Mouse (Mus musculus): ENCODE results near the gene Tmem132a. TPM values are rescaled to one million over a fixed set of nuclear protein-coding genes. Genes with fewer than 3 reads are reported as not detected.

Gene Tmem132a
- polyA plus RNA-seq, 1 experiment from 2014 or later = 56.2 TPM

DNA sequence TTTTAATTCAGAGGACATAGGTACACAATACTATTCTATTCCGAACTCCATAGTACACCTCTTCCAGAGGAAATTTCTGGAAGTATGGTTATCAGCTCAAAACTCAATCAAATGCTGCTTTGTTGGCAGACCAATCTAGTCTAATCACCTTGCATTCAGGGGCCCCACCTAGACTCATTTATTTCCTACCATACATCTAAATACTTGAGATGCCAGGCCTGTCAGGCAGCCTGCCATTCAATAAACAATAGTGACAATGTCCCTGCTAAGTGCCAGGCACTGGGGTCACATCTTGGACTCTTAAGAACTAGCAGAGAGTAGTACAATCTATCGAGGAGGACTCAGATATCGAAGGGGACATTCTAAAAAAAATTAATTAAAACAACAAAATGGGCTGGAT is 22.5 kb upstream of the Tmem132a start:
- H3K9me3 ChIP-seq (ENCODE audit: control insufficient read depth, low read length) = no peaks in the 10 kb centered on the region
- H3K27me3 ChIP-seq (ENCODE audit: control insufficient read depth, insufficient read depth, low read length) = no peaks in the 10 kb centered on the region
- H3K4me2 ChIP-seq (replicated peaks; ENCODE audit: low read depth, low read length) = no peak overlapping the region
- WGBS = 90% methylated on average over 3 of the region's 3 CpGs
- ATAC-seq (ENCODE audit: low FRiP score) (no peak), DNase-seq (ENCODE audit: low spot score) (no peak)
- H3K27ac ChIP-seq (ENCODE audit: low read depth, low read length) = no peak overlapping the region
- H3K4me3 ChIP-seq (ENCODE audit: low read depth, low read length) = no peak overlapping the region
- no peaks in the 10 kb centered on the region; the same call in 1 of the 2 replicates for H3K4me1 ChIP-seq (replicated peaks; ENCODE audit: control insufficient read depth, insufficient read depth, low read length)
- H3K36me3 ChIP-seq (ENCODE audit: control insufficient read depth, insufficient read depth, low read length) = no peaks in the 10 kb centered on the region
- H3K9ac ChIP-seq (ENCODE audit: low read depth, low read length) = no peak overlapping the region

DNA sequence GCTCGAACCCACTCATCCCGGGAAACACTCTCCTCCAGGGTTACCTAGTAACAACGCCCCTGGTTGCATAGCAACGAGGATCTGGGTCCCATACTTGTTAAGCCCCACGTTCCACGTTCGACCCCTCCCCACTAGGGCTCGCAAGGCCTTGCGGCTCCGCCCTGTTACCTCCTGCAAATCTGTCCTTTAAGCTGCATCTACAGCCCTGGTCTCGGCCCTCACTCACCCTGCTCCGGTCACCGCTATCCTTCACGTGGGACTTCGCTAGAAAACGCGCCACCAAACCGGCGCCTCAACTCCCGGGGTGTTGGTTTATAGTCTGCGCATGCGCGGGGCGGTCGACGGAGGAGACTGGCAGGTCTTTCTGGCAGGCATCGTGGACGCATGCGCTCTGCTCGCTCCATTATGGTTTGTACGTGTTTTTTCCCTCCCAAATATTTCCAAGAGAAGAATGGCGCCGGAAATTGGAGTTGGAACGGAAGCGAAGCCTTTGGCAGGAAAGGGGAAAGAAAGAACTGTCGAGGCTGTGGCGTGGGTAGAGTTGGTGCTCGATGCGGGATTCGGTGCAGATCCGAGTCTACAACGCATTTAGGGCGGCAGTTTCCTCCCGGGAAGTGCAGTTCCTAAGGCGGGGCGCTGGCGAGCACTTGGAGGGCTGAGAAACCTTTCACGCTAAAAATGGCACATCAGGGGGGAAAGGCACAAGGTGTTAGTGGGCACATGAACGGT is 11.8 kb upstream of the Tmem132a start, which contains the start of gene Tmem109:
Gene Tmem109, minus strand, starts transcription at position 576 of the 729 bp plus-strand sequence.
- Histone ChIP-seq H3K4me2 (replicated peaks; ENCODE audit: low read depth, low read length) (peak within 1 kb of the TSS; percentile 83), H3K9ac (ENCODE audit: low read depth, low read length) (peak within 1 kb of the TSS; percentile 85), H3K9me3 (ENCODE audit: control insufficient read depth, low read length) (no peaks in the 10 kb centered on the region), H3K4me3 (ENCODE audit: low read depth, low read length) (peak within 1 kb of the TSS; percentile 50), H3K27ac (ENCODE audit: low read depth, low read length) (peak within 1 kb of the TSS; percentile 95), H3K4me1 (replicated peaks; ENCODE audit: control insufficient read depth, insufficient read depth, low read length) (peaks cover 5% of the 10 kb centered on the region), H3K36me3 (ENCODE audit: control insufficient read depth, insufficient read depth, low read length) (no peaks in the 10 kb centered on the region), H3K27me3 (ENCODE audit: control insufficient read depth, insufficient read depth, low read length) (no peaks in the 10 kb centered on the region)
- ATAC-seq (ENCODE audit: low FRiP score) (peak; percentile 95), DNase-seq (ENCODE audit: low spot score) (peak; percentile 97)
- 0% methylated on average over 49 of the region's 49 CpGs for WGBS

DNA sequence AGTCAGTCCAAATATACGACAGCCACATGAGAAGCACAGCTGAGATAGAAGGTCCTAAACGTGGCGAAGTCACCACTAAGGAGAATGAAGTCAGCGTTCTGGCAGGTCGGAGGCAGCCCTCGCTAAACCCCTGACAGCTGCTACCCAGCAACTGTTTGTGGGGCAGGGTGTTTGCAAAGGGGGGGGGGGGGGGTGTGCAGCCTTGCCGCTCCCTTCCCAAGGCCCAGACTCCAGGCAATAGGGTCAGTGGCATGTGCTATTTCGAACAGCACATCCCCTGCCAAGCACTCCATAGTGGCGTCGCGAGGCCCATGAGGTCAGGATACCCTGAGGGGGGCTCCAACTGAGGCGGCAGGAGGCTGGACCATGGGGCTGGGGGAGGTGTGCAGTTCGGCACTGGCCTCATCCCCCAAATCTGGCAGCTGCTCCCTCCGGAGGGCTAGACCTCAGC is 11.3 kb upstream of the Tmem132a start:
- no peaks in the 10 kb centered on the region for H3K36me3 ChIP-seq (ENCODE audit: control insufficient read depth, insufficient read depth, low read length)
- peaks cover 5% of the 10 kb centered on the region for H3K4me1 ChIP-seq (replicated peaks; ENCODE audit: control insufficient read depth, insufficient read depth, low read length)
- H3K27ac ChIP-seq (ENCODE audit: low read depth, low read length) = peak overlapping the region; percentile 95
- under 1% methylated on average over 14 of the region's 14 CpGs for WGBS
- H3K4me3 ChIP-seq (ENCODE audit: low read depth, low read length) = peak overlapping the region; percentile 50
- no peak; the same call in 1 of the 2 replicates for ATAC-seq (ENCODE audit: low FRiP score)
- no peak for DNase-seq (ENCODE audit: low spot score)
- H3K9me3 ChIP-seq (ENCODE audit: control insufficient read depth, low read length) = no peaks in the 10 kb centered on the region
- H3K4me2 ChIP-seq (replicated peaks; ENCODE audit: low read depth, low read length) = peak overlapping the region; percentile 83
- peak overlapping the region; percentile 85 for H3K9ac ChIP-seq (ENCODE audit: low read depth, low read length)
- no peaks in the 10 kb centered on the region for H3K27me3 ChIP-seq (ENCODE audit: control insufficient read depth, insufficient read depth, low read length)

DNA sequence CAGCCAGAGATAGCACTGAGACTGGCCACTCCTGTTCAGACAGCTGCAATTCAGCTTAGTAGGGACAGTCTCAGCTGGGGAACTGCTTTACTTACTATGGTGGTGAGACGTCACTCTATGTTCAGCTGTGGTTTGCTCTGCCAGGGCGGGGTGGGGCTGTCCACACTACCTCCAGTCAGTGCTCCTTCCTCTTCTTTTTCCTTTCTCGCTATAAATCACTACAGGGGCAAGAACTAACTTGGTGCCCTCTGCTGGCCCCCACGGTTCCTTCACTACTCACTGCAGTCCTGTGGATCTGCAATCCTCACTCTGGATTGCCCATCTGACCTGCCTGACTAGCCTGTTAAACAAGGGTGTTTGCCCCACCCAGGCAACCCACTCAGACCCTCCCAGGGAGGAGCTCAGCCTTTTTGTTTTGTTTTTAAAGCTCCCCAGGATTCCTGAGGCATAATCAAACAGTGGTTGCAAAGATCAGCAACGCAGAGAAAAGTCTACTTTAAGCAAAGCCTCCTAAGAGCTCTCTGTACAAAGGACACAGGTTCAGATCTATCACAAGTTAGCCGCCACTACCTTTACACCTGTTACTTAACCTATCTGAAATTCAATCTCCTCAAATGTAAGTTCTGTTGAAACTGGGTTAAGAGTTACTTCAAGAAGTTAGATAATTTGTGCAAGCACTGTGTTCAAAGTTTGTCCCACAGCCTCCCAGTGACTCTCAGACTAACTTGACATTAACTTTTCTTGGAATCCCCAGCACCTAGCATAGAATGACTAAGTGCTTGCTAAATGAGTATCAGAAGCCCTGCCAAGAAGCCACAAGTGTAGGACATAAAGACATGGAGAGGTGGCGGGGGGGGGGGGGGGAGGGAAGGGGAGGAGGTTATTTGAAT is 10.6 kb upstream of the Tmem132a start:
- Histone ChIP-seq H3K4me2 (replicated peaks; ENCODE audit: low read depth, low read length) (peak overlapping the region; percentile 83), H3K9me3 (ENCODE audit: control insufficient read depth, low read length) (no peaks in the 10 kb centered on the region), H3K4me3 (ENCODE audit: low read depth, low read length) (peak overlapping the region; percentile 50), H3K4me1 (replicated peaks; ENCODE audit: control insufficient read depth, insufficient read depth, low read length) (peaks cover 5% of the 10 kb centered on the region), H3K36me3 (ENCODE audit: control insufficient read depth, insufficient read depth, low read length) (no peaks in the 10 kb centered on the region), H3K27ac (ENCODE audit: low read depth, low read length) (0 out of 2 replicates have a peak overlapping the region, but pooled peaks have one; percentile 95), H3K27me3 (ENCODE audit: control insufficient read depth, insufficient read depth, low read length) (no peaks in the 10 kb centered on the region), H3K9ac (ENCODE audit: low read depth, low read length) (0 out of 2 replicates have a peak overlapping the region, but pooled peaks have one; percentile 8)
- ATAC-seq (ENCODE audit: low FRiP score) (no peak), DNase-seq (ENCODE audit: low spot score) (peak; percentile 17)
- WGBS = 48% methylated on average over 6 of the region's 7 CpGs

DNA sequence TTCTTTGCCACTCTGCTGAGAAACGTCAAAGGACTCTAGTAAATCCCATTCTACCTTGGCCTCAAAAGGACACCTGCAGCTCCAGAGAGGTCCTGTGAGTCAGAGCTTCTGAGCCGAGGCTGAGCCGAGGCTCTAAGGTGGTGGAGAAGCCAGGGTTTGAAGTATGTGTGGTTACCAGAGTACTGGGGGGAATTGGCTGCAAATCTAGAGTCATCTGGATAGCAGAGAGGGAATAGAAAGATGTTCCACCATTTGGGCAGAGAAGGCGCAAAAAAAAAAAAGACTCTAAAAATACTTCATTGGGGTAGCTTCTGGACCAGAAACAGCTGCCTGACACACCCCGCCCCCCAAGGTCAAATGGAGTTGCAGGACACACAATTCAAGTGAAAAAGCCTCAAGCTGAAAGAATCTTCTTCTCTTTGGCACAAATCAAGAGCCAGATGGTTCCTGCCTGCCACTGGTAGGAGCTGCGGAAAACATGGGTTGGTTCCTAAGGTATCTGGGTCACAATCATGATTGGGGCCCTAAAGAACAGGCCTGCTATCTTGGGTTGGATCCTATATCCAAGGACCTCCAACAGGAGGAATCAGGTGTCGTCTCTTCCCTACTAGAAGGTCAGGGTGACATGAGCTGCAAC is 8.6 kb upstream of the Tmem132a start:
- no peaks in the 10 kb centered on the region for H3K9me3 ChIP-seq (ENCODE audit: control insufficient read depth, low read length)
- H3K4me3 ChIP-seq (ENCODE audit: low read depth, low read length) = no peak overlapping the region
- no peak for DNase-seq (ENCODE audit: low spot score)
- ATAC-seq (ENCODE audit: low FRiP score) = no peak
- 94% methylated on average over 7 of the region's 7 CpGs for WGBS
- H3K4me1 ChIP-seq (replicated peaks; ENCODE audit: control insufficient read depth, insufficient read depth, low read length) = peaks cover 5% of the 10 kb centered on the region
- H3K27me3 ChIP-seq (ENCODE audit: control insufficient read depth, insufficient read depth, low read length) = no peaks in the 10 kb centered on the region
- no peak overlapping the region for H3K4me2 ChIP-seq (replicated peaks; ENCODE audit: low read depth, low read length)
- no peak overlapping the region for H3K9ac ChIP-seq (ENCODE audit: low read depth, low read length)
- H3K36me3 ChIP-seq (ENCODE audit: control insufficient read depth, insufficient read depth, low read length) = no peaks in the 10 kb centered on the region
- H3K27ac ChIP-seq (ENCODE audit: low read depth, low read length) = no peak overlapping the region

DNA sequence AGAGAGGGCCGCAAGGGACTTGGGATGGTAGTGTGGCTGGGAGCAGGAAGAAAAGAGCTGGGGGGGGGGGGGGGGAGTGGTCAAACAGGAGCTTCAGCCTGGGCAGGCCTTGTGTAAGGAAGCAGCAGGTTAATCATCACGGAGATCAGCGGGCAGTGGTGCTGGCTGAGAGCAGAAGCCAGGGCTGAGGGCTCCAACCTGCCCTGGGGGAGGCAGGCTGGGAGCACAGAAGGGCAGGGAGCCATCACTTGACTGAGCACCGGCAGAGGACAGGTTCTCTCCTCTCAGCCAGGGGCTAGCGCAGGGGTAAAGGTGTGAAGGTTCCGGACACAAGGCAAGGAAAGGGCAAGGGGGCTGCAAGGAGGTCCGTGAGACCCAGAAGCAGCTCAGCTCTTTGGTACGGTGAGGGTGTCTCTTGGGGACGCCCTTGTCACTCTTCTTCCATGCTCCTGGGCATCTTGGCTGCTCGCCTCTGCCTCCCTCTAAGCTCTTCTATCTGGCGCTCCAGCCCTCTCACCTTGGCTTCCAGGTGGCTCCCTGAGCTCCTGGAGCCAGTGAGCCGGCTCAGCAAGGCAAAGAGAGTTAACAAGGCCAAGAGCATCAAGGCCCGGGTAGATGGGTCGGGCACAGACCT is 1.7 kb upstream of the Tmem132a start:
- Histone ChIP-seq H3K36me3 (ENCODE audit: control insufficient read depth, insufficient read depth, low read length) (peaks cover 4% of the 10 kb centered on the region; the same call in 1 of the 2 replicates), H3K27ac (ENCODE audit: low read depth, low read length) (no peak overlapping the region), H3K9me3 (ENCODE audit: control insufficient read depth, low read length) (no peaks in the 10 kb centered on the region), H3K9ac (ENCODE audit: low read depth, low read length) (no peak overlapping the region), H3K4me1 (replicated peaks; ENCODE audit: control insufficient read depth, insufficient read depth, low read length) (0 out of 2 replicates have a peak, but pooled peaks cover 4% of the 10 kb centered on the region), H3K4me3 (ENCODE audit: low read depth, low read length) (no peak overlapping the region), H3K27me3 (ENCODE audit: control insufficient read depth, insufficient read depth, low read length) (no peaks in the 10 kb centered on the region), H3K4me2 (replicated peaks; ENCODE audit: low read depth, low read length) (no peak overlapping the region)
- DNase-seq (ENCODE audit: low spot score) = no peak
- WGBS = 81% methylated on average over 14 of the region's 14 CpGs
- ATAC-seq (ENCODE audit: low FRiP score) = no peak

DNA sequence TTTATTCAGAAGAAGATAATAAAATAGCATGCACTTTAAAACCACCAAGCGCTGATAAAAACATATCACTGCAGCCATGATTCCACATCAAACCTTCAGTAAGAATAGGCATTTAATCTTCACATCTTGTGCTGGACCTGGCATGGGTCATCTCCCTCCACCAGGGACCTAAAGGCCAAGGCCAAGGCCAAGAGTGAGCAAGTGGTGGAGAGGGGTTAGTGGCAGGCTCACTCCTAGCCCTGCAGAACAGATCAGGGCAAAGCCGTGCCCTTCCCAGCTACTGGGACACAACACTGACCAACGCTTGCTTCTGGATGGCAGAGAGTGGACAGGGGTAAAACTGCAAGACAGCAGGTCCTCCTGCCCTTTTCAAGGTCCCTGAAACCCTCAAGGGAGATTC is 936 bp upstream of the Tmem132a start:
- no peak for DNase-seq (ENCODE audit: low spot score)
- Histone ChIP-seq H3K4me3 (ENCODE audit: low read depth, low read length) (no peak overlapping the region), H3K4me2 (replicated peaks; ENCODE audit: low read depth, low read length) (no peak overlapping the region), H3K27me3 (ENCODE audit: control insufficient read depth, insufficient read depth, low read length) (no peaks in the 10 kb centered on the region), H3K36me3 (ENCODE audit: control insufficient read depth, insufficient read depth, low read length) (peaks cover 8% of the 10 kb centered on the region; the same call in 1 of the 2 replicates), H3K9ac (ENCODE audit: low read depth, low read length) (no peak overlapping the region), H3K9me3 (ENCODE audit: control insufficient read depth, low read length) (no peaks in the 10 kb centered on the region), H3K4me1 (replicated peaks; ENCODE audit: control insufficient read depth, insufficient read depth, low read length) (0 out of 2 replicates have a peak, but pooled peaks cover 4% of the 10 kb centered on the region), H3K27ac (ENCODE audit: low read depth, low read length) (no peak overlapping the region)
- no peak for ATAC-seq (ENCODE audit: low FRiP score)
- 84% methylated on average over 3 of the region's 3 CpGs for WGBS

Measured in hindbrain, embryonic 11.5 days (tissue).